Mouse (Mus musculus) forebrain, embryonic 16.5 days (tissue): ENCODE data around the gene Sgo2b. TPM values are rescaled to one million over a fixed set of nuclear protein-coding genes. Genes with fewer than 3 reads are reported as not detected.

Experiments
- ATAC-seq: fragments of 200-750 bp; cut with Nextera tagmentation; 2 replicates; pipeline ENCODE4 v1.8.0; 2017; ENCODE audit warnings: mild to moderate bottlenecking, moderate library complexity
- H3K27ac ChIP-seq: fragments of 300-500 bp; sonication (generic); 2 replicates; pipeline ENCODE4 v1.5.1; 2014; ENCODE audit warnings: low read length, control low read depth
- H3K27me3 ChIP-seq: fragments of 300-500 bp; sonication (generic); replicated peaks from 2 replicates; pipeline ENCODE4 v1.6.1; 2014; ENCODE audit warnings: low read length; ENCODE audit not compliant: control insufficient read depth, insufficient read depth
- H3K36me3 ChIP-seq: fragments of 300-500 bp; sonication (generic); 2 replicates; pipeline ENCODE4 v1.6.1; 2014; ENCODE audit not compliant: control insufficient read depth, insufficient read depth
- H3K4me1 ChIP-seq: fragments of 300-500 bp; sonication (generic); replicated peaks from 2 replicates; pipeline ENCODE4 v1.6.1; 2014; ENCODE audit warnings: low read length; ENCODE audit not compliant: control insufficient read depth, insufficient read depth
- H3K4me2 ChIP-seq: fragments of 300-500 bp; sonication (generic); 2 replicates; pipeline ENCODE4 v1.6.1; 2014; ENCODE audit warnings: mild to moderate bottlenecking, low read length, control low read depth
- H3K4me3 ChIP-seq: fragments of 300-500 bp; sonication (generic); replicated peaks from 2 replicates; pipeline ENCODE4 v1.5.1; 2014; ENCODE audit warnings: mild to moderate bottlenecking, low read length, control low read depth
- H3K9ac ChIP-seq: fragments of 300-500 bp; sonication (generic); replicated peaks from 2 replicates; pipeline ENCODE4 v1.6.1; 2014; ENCODE audit warnings: low read depth, low read length, control low read depth
- H3K9me3 ChIP-seq: fragments of 300-500 bp; sonication (generic); 2 replicates; pipeline ENCODE4 v1.6.1; 2016; ENCODE audit warnings: low read length; ENCODE audit not compliant: control insufficient read depth
- WGBS: fragments of 180-500 bp; shearing (Covaris S2); extraction: QIAGEN DNeasy Blood & Tissue Kit; methylation state at CpG from one replicate; pipeline ENCODE4 v1.1.7; 2014; 5-methylcytosine and 5-hydroxymethylcytosine counted together
- polyA plus RNA-seq: library from polyadenylated mRNA; unstranded; fragments of >200 nt; fragmentation: Nextera tagmentation; extraction: Ambion mirVana; gene quantifications from 2 replicates; pipeline ENCODE4 v1.2.1, GENCODE M21; 2015

The Sgo2b gene
- polyA plus RNA-seq, 1 experiment from 2014 or later = not detected

DNA sequence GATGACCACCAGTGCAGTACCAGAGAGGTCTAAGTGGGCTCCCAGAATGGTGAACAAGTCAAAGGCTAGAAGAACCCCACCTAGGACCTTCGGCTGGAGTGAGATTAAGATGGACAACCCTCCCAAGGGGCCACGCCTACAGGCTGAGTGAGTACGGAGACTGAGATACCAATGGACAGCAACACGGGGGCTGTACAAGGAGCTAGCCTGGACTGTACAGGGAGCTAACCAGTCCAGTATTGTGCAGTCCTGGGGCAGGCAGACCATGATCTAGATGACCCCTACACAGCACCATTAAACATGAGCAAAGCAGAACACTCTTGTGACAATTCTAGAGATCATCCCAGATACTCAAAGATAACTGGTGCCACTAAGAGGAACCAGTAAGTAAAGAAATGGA lies 73.7 kb downstream of the Sgo2b start:
- no peaks in the 10 kb centered on the region for H3K27me3 ChIP-seq
- H3K4me1 ChIP-seq = no peaks in the 10 kb centered on the region
- no peak overlapping the region for H3K27ac ChIP-seq
- H3K4me3 ChIP-seq = no peak overlapping the region
- H3K36me3 ChIP-seq = no peaks in the 10 kb centered on the region
- no peak overlapping the region for H3K4me2 ChIP-seq
- ATAC-seq = no peak
- no peak overlapping the region for H3K9ac ChIP-seq
- 82% methylated on average over 4 of the region's 4 CpGs for WGBS
- H3K9me3 ChIP-seq = no peaks in the 10 kb centered on the region

DNA sequence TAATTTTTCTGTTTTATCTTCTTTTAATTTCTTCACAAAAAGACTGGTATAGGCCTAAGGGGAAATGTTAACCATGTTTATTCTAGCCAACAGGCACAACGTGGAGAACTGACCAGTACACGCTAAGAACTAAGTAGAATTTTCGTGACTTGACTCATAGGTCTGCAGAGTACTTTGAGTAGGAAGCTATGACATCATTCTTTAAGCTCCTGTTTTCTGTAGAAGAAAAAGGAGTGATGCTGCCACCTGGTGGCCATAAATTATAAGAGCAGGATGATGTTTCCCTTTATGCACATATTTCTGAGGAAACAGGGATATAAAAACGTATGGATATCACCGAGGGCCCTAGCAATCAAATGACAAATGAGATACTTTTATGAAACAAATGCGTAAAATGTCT lies 74.7 kb downstream of the Sgo2b start:
- no peaks in the 10 kb centered on the region for H3K9me3 ChIP-seq
- ATAC-seq = peak; percentile 92
- no peak overlapping the region for H3K4me2 ChIP-seq
- no peak overlapping the region for H3K27ac ChIP-seq
- 14% methylated on average over 6 of the region's 6 CpGs for WGBS
- H3K4me1 ChIP-seq = no peaks in the 10 kb centered on the region
- H3K4me3 ChIP-seq = no peak overlapping the region
- H3K27me3 ChIP-seq = no peaks in the 10 kb centered on the region
- H3K36me3 ChIP-seq = no peaks in the 10 kb centered on the region
- H3K9ac ChIP-seq = no peak overlapping the region

GRCm38 (mm10) chr8:63876949-63877348 lies 75.1 kb downstream of the Sgo2b start:
- H3K36me3 ChIP-seq = no peaks in the 10 kb centered on the region

More at GRCm38 (mm10) chr8:63876949-63877348, 75.1 kb downstream of the Sgo2b start:
- 92% methylated on average over 7 of the region's 7 CpGs for WGBS
- Histone ChIP-seq H3K4me3 (no peak overlapping the region), H3K27ac (no peak overlapping the region), H3K4me2 (no peak overlapping the region), H3K27me3 (no peaks in the 10 kb centered on the region), H3K9ac (no peak overlapping the region), H3K4me1 (no peaks in the 10 kb centered on the region), H3K9me3 (no peaks in the 10 kb centered on the region)
- peak; percentile 61 for ATAC-seq
